Mouse (Mus musculus) common myeloid progenitor, adult 5-6 weeks (primary cell): ENCODE data around the gene Prr15. TPM values are rescaled to one million over a fixed set of nuclear protein-coding genes. Genes with fewer than 3 reads are reported as not detected.

Source experiments
- ATAC-seq: replicated peaks from 2 replicates; pipeline ENCODE4 v1.8.0; 2016; ENCODE audit warnings: low read depth, mild to moderate bottlenecking, moderate TSS enrichment, inconsistent platforms; ENCODE audit not compliant: poor library complexity, severe bottlenecking
- total RNA-seq: library from RNA; stranded (forward); fragments of 200-1000, 187-1606 nt; gene quantifications from 2 replicates; pipeline ENCODE4 v1.2.3, GENCODE M21; 2017

The Prr15 gene
- total RNA-seq, 1 experiment from 2014 or later: not detected

GRCm38 (mm10) chr6:54329598-54329997, 4.0 kb downstream of the Prr15 start:
- ATAC-seq: no peak

GRCm38 (mm10) chr6:54330166-54330565, 4.5 kb downstream of the Prr15 start:
- ATAC-seq: no peak

GRCm38 (mm10) chr6:54331765-54332164, 6.1 kb downstream of the Prr15 start:
- ATAC-seq: no peak

- ATAC-seq: no peak
Measured at GRCm38 (mm10) chr6:54332203-54332602, 6.6 kb downstream of the Prr15 start.

- no peak for ATAC-seq
Measured at GRCm38 (mm10) chr6:54333116-54333651, 7.5 kb downstream of the Prr15 start.

- ATAC-seq: no peak
Measured at GRCm38 (mm10) chr6:54333652-54334396, 8.2 kb downstream of the Prr15 start.

GRCm38 (mm10) chr6:54337321-54337720, 11.7 kb downstream of the Prr15 start:
- no peak for ATAC-seq

- ATAC-seq: no peak
Measured at GRCm38 (mm10) chr6:54341133-54341532, 15.5 kb downstream of the Prr15 start.

- ATAC-seq: no peak
Measured at GRCm38 (mm10) chr6:54342223-54342622, 16.6 kb downstream of the Prr15 start.

GRCm38 (mm10) chr6:54351860-54352259, 26.2 kb downstream of the Prr15 start:
- no peak for ATAC-seq

GRCm38 (mm10) chr6:54352931-54353690, 27.5 kb downstream of the Prr15 start:
- ATAC-seq: no peak

- no peak for ATAC-seq
Measured at GRCm38 (mm10) chr6:54353698-54354097, 28.1 kb downstream of the Prr15 start.

GRCm38 (mm10) chr6:54355626-54356025, 30.0 kb downstream of the Prr15 start:
- ATAC-seq: no peak

- no peak for ATAC-seq
Measured at GRCm38 (mm10) chr6:54362526-54363324, 37.1 kb downstream of the Prr15 start.

GRCm38 (mm10) chr6:54364406-54365136, 38.9 kb downstream of the Prr15 start:
- ATAC-seq: no peak

GRCm38 (mm10) chr6:54366607-54367006, 41.0 kb downstream of the Prr15 start:
- no peak for ATAC-seq

- peak; percentile 94 for ATAC-seq
Measured at GRCm38 (mm10) chr6:54368071-54368470, 42.4 kb downstream of the Prr15 start.

- no peak for ATAC-seq
Measured at GRCm38 (mm10) chr6:54369913-54370542, 44.4 kb downstream of the Prr15 start.

GRCm38 (mm10) chr6:54371874-54372273, 46.2 kb downstream of the Prr15 start:
- ATAC-seq: no peak
